Mouse (Mus musculus) MEL (cell line): ENCODE measurements around the gene Olfr139. TPM values are rescaled to one million over a fixed set of nuclear protein-coding genes. Genes with fewer than 3 reads are reported as not detected.

Experiments
- DNase-seq: peaks from one replicate; pipeline ENCODE4 v3.0.0; 2011; ENCODE audit warnings: low read depth, low spot score
- H3K27ac ChIP-seq: 2 replicates; pipeline ENCODE4 v1.5.1; 2012; ENCODE audit warnings: low read depth, mild to moderate bottlenecking, control low read depth, low read length, moderate library complexity; ENCODE audit not compliant: control insufficient read depth
- H3K27me3 ChIP-seq, 2 experiments: fragments of 150-350 bp in 1 of 2; sonication (generic) in 1 of 2; 2 replicates each; pipeline ENCODE4 v1.6.1; 2012; ENCODE audit warnings: low read length in 2 of 2, mild to moderate bottlenecking in 2 of 2, improper control_type of control experiment in 1 of 2, moderate library complexity in 1 of 2; ENCODE audit not compliant: insufficient read depth in 2 of 2, control insufficient read depth in 1 of 2
- H3K36me3 ChIP-seq, 2 experiments: 2 replicates each; pipeline ENCODE4 v1.6.1; 2012 to 2014; ENCODE audit warnings: low read length in 2 of 2, improper control_type of control experiment in 1 of 2, inconsistent platforms in 1 of 2, mild to moderate bottlenecking in 1 of 2; ENCODE audit not compliant: insufficient read depth in 2 of 2, control insufficient read depth in 1 of 2
- H3K4me1 ChIP-seq, 2 experiments: fragments of 150-350 bp in 1 of 2; sonication (generic) in 1 of 2; 2 replicates each; pipeline ENCODE4 v1.6.1; 2012; ENCODE audit warnings: low read length in 2 of 2, improper control_type of control experiment in 1 of 2, mild to moderate bottlenecking in 1 of 2; ENCODE audit not compliant: insufficient read depth in 2 of 2, control insufficient read depth in 1 of 2
- H3K4me3 ChIP-seq, 2 experiments: fragments of 150-350 bp in 1 of 2; sonication (generic) in 1 of 2; 2 replicates each; pipeline ENCODE4 v1.5.1; 2012; ENCODE audit warnings: low read depth in 2 of 2, low read length in 2 of 2, mild to moderate bottlenecking in 2 of 2, moderate library complexity in 2 of 2, control low read depth in 1 of 2, improper control_type of control experiment in 1 of 2; ENCODE audit not compliant: control insufficient read depth in 1 of 2, insufficient read depth in 1 of 2
- H3K79me2 ChIP-seq: 2 replicates; pipeline ENCODE4 v1.6.1; 2012; ENCODE audit warnings: mild to moderate bottlenecking, low read length, moderate library complexity; ENCODE audit not compliant: control insufficient read depth, poor library complexity, insufficient read depth
- H3K9ac ChIP-seq: 2 replicates; pipeline ENCODE4 v1.6.1; 2012; ENCODE audit warnings: low read depth, mild to moderate bottlenecking, control low read depth, low read length, moderate library complexity; ENCODE audit not compliant: control insufficient read depth, poor library complexity, severe bottlenecking
- H3K9me3 ChIP-seq: fragments of 150-350 bp; sonication (generic); replicated peaks from 2 replicates; pipeline ENCODE4 v1.6.1; 2012; ENCODE audit warnings: mild to moderate bottlenecking, low read length, improper control_type of control experiment, moderate library complexity; ENCODE audit not compliant: insufficient read depth
- BHLHE40 ChIP-seq: IDR thresholded peaks from 2 replicates; pipeline ENCODE4 v1.6.1; 2012; ENCODE audit warnings: low read depth, mild to moderate bottlenecking, inconsistent platforms, low read length, improper control_type of control experiment, borderline replicate concordance
- CHD1 ChIP-seq: IDR thresholded peaks from 2 replicates; pipeline ENCODE4 v1.6.1; 2012; ENCODE audit warnings: low read depth, mild to moderate bottlenecking, inconsistent platforms, low read length, improper control_type of control experiment
- E2F4 ChIP-seq: IDR thresholded peaks from 2 replicates; pipeline ENCODE4 v1.6.1; 2011; ENCODE audit warnings: low read depth, low read length, improper control_type of control experiment, borderline replicate concordance
- ELF1 ChIP-seq: IDR thresholded peaks from 2 replicates; pipeline ENCODE4 v1.6.1; 2014; ENCODE audit warnings: low read depth, mild to moderate bottlenecking, inconsistent platforms, low read length, improper control_type of control experiment, moderate library complexity
- EP300 ChIP-seq, 2 experiments: IDR thresholded peaks; 2 replicates each; pipeline ENCODE4 v1.6.1; 2011; ENCODE audit warnings: improper control_type of control experiment in 2 of 2, low read length in 2 of 2, low read depth in 1 of 2, mild to moderate bottlenecking in 1 of 2
- GABPA ChIP-seq: IDR thresholded peaks from 2 replicates; pipeline ENCODE4 v1.6.1; 2012; ENCODE audit warnings: low read depth, mild to moderate bottlenecking, inconsistent platforms, low read length, improper control_type of control experiment, moderate library complexity
- GATA1 ChIP-seq: IDR thresholded peaks from 2 replicates; pipeline ENCODE4 v1.6.1; 2011; ENCODE audit warnings: low read depth, low read length, improper control_type of control experiment
- HCFC1 ChIP-seq: IDR thresholded peaks from 2 replicates; pipeline ENCODE4 v1.6.1; 2012; ENCODE audit warnings: low read depth, mild to moderate bottlenecking, inconsistent platforms, low read length, improper control_type of control experiment, moderate library complexity
- JUND ChIP-seq: IDR thresholded peaks from 2 replicates; pipeline ENCODE4 v1.6.1; 2011; ENCODE audit warnings: low read depth, mild to moderate bottlenecking, improper control_type of control experiment, low read length
- MAFK ChIP-seq: IDR thresholded peaks from 2 replicates; pipeline ENCODE4 v1.6.1; 2011; ENCODE audit warnings: low read depth, mild to moderate bottlenecking, low read length, improper control_type of control experiment, borderline replicate concordance
- MAX ChIP-seq: IDR thresholded peaks from 2 replicates; pipeline ENCODE4 v1.6.1; 2011; ENCODE audit warnings: low read length, improper control_type of control experiment
- NELFE ChIP-seq: IDR thresholded peaks from 2 replicates; pipeline ENCODE4 v1.6.1; 2011; ENCODE audit warnings: low read depth, low read length, improper control_type of control experiment
- NRF1 ChIP-seq: IDR thresholded peaks from 2 replicates; pipeline ENCODE4 v1.6.1; 2014; ENCODE audit warnings: low read depth, mild to moderate bottlenecking, inconsistent platforms, low read length, improper control_type of control experiment, moderate library complexity; ENCODE audit not compliant: poor library complexity, insufficient read depth, severe bottlenecking
- POLR2AphosphoS5 ChIP-seq: IDR thresholded peaks from 2 replicates; pipeline ENCODE4 v1.6.1; 2012; ENCODE audit warnings: low read depth, borderline replicate concordance, mild to moderate bottlenecking, inconsistent platforms, low read length, moderate library complexity, mixed read lengths
- RAD21 ChIP-seq: IDR thresholded peaks from 2 replicates; pipeline ENCODE4 v1.6.1; 2011; ENCODE audit warnings: mild to moderate bottlenecking, low read depth, low read length, improper control_type of control experiment
- RCOR1 ChIP-seq: IDR thresholded peaks from 2 replicates; pipeline ENCODE4 v1.6.1; 2012; ENCODE audit warnings: low read depth, mild to moderate bottlenecking, inconsistent platforms, low read length, improper control_type of control experiment
- SMC3 ChIP-seq: IDR thresholded peaks from 2 replicates; pipeline ENCODE4 v1.6.1; 2011; ENCODE audit warnings: low read depth, low read length, improper control_type of control experiment
- TAL1 ChIP-seq: IDR thresholded peaks from 2 replicates; pipeline ENCODE4 v1.6.1; 2012; ENCODE audit warnings: mild to moderate bottlenecking, inconsistent platforms, low read length, moderate library complexity, mixed read lengths
- TCF12 ChIP-seq: IDR thresholded peaks from 2 replicates; pipeline ENCODE4 v1.6.1; 2014; ENCODE audit warnings: low read depth, mild to moderate bottlenecking, inconsistent platforms, low read length, improper control_type of control experiment, moderate library complexity
- UBTF ChIP-seq: IDR thresholded peaks from 2 replicates; pipeline ENCODE4 v1.6.1; 2012; ENCODE audit warnings: low read depth, mild to moderate bottlenecking, inconsistent platforms, low read length, improper control_type of control experiment, moderate library complexity, borderline replicate concordance; ENCODE audit not compliant: insufficient read depth
- USF1 ChIP-seq: IDR thresholded peaks from 2 replicates; pipeline ENCODE4 v1.6.1; 2014; ENCODE audit warnings: low read depth, mild to moderate bottlenecking, inconsistent platforms, low read length, improper control_type of control experiment, moderate library complexity
- USF2 ChIP-seq, 2 experiments: IDR thresholded peaks; 2 replicates each; pipeline ENCODE4 v1.6.1; 2011 to 2012; ENCODE audit warnings: improper control_type of control experiment in 2 of 2, low read length in 2 of 2, borderline replicate concordance in 1 of 2, inconsistent platforms in 1 of 2, low read depth in 1 of 2, mild to moderate bottlenecking in 1 of 2; ENCODE audit not compliant: insufficient read depth in 1 of 2
- ZC3H11A ChIP-seq: IDR thresholded peaks from 2 replicates; pipeline ENCODE4 v1.6.1; 2012; ENCODE audit warnings: low read depth, mild to moderate bottlenecking, inconsistent platforms, low read length, improper control_type of control experiment
- polyA plus RNA-seq, 2 experiments: library from polyadenylated mRNA; stranded (reverse) in 1 of 2; unstranded in 1 of 2; fragments of >175 nt in 1 of 2; fragments of >200 nt in 1 of 2; gene quantifications; 2 replicates each; pipeline versions ENCODE4 v1.2.1 to v1.2.4; 2012; ENCODE audit warnings: low replicate concordance in 2 of 2, low read depth in 1 of 2; ENCODE audit not compliant: insufficient read length in 2 of 2, insufficient read depth in 1 of 2, missing spikeins in 1 of 2
- total RNA-seq: library from RNA; depleted of rRNA; stranded (reverse); fragments of 300-350 nt; gene quantifications from 2 replicates; pipeline ENCODE4 v1.2.3, GENCODE M21; 2012

Gene Olfr139
- total and polyA plus RNA-seq, 3 experiments, result not detected

DNA sequence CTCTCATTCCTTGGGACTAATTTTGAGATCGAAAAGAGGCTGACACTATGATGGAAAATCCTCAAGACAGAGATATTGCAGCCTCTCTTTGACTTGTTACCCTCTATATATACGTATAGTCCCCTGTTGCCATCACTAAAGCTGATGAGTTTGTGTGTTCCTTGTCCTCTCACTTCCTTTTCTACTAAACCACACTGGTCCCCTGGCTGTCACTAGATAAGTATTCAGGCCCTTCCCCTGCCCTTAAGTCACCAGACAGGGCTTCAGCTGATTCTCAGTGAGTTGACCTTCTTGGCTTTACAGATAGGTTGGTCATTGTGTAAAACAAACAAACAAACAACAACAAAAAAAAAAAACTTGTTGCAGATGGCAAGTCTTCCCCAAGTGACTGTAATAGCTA is 45.2 kb upstream of the Olfr139 start:
- Histone ChIP-seq H3K4me1 (no peaks in the 10 kb centered on the region; a peak in 1 of 4 replicates), H3K4me3 (no peak overlapping the region), H3K79me2 (no peaks in the 10 kb centered on the region), H3K27me3 (no peaks in the 10 kb centered on the region), H3K9me3 (no peaks in the 10 kb centered on the region), H3K27ac (no peak overlapping the region), H3K36me3 (no peaks in the 10 kb centered on the region), H3K9ac (no peak overlapping the region)
- no peak for TF ChIP-seq NELFE
- no peak for TF ChIP-seq GABPA
- TF ChIP-seq USF2 (IDR thresholded peaks at IDR 0.05; ENCODE audit: borderline replicate concordance in 1 of 2, insufficient read depth in 1 of 2, low read depth in 1 of 2, low read length in 2 of 2), result no peak
- 0 out of 2 replicates have a peak, but pooled peaks have one; percentile 21 for TF ChIP-seq TAL1
- TF ChIP-seq UBTF, result no peak
- TF ChIP-seq MAFK, result no peak
- TF ChIP-seq ELF1, result no peak
- no peak for TF ChIP-seq BHLHE40
- TF ChIP-seq HCFC1, result no peak
- no peak for TF ChIP-seq MAX
- peak; percentile 21; the same call in 1 of the 2 replicates for TF ChIP-seq TCF12
- no peak for TF ChIP-seq RAD21
- TF ChIP-seq GATA1, result 0 out of 2 replicates have a peak, but pooled peaks have one; percentile 12
- TF ChIP-seq POLR2AphosphoS5, result no peak
- no peak for TF ChIP-seq CHD1
- no peak for TF ChIP-seq RCOR1
- TF ChIP-seq JUND, result no peak
- no peak for TF ChIP-seq USF1
- TF ChIP-seq ZC3H11A, result no peak
- peak; percentile 22 for DNase-seq

DNA sequence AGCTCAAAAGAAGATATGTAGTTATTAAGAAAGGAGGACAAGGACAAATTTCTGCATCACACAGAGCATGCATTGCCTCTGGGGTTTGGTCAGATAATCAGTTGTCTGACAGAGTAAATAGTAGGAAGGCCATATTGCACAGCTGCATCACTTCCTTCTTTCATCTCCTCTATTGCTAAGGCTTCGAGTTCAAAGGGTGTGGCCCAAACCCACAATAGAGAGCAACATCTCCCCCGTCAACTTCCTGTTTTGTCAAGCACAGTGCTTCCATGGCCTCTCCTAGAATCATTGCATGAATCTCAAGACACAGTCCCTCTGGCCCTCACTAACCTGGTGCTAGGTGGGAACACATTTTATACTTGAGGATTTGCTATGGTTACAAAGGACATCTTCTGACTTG is 44.4 kb upstream of the Olfr139 start:
- Histone ChIP-seq H3K36me3 (no peaks in the 10 kb centered on the region), H3K79me2 (no peaks in the 10 kb centered on the region), H3K4me3 (no peak overlapping the region), H3K4me1 (no peaks in the 10 kb centered on the region; a peak in 1 of 4 replicates), H3K9ac (no peak overlapping the region), H3K27ac (no peak overlapping the region)
- peak; percentile 82 for DNase-seq
- TF ChIP-seq MAX (peak; percentile 47; the same call in 1 of the 2 replicates), GATA1 (0 out of 2 replicates have a peak, but pooled peaks have one; percentile 10), TCF12 (0 out of 2 replicates have a peak, but pooled peaks have one; percentile 17), E2F4 (no peak), SMC3 (no peak), ELF1 (peak; percentile 54; the same call in 1 of the 2 replicates), NRF1 (no peak), EP300 (IDR thresholded peaks at IDR 0.05; ENCODE audit: low read depth in 1 of 2, low read length in 2 of 2) (peak; percentile 14 to 39; a peak in 3 of 4 replicates)
- TF ChIP-seq, all 39 proteins: peak for 5
- no peaks in the 10 kb centered on the region for H3K9me3 ChIP-seq
- H3K27me3 ChIP-seq, result no peaks in the 10 kb centered on the region
